Mouse (Mus musculus) forebrain, embryonic 12.5 days (tissue): ENCODE measurements around the gene Dnajb8. TPM values are rescaled to one million over a fixed set of nuclear protein-coding genes. Genes with fewer than 3 reads are reported as not detected.

Source experiments
- ATAC-seq: fragments of 200-750 bp; cut with Nextera tagmentation; 2 replicates; pipeline ENCODE4 v1.8.0; 2017; ENCODE audit warnings: moderate TSS enrichment; ENCODE audit not compliant: low FRiP score
- H3K27ac ChIP-seq: fragments of 300-500 bp; sonication (generic); 2 replicates; pipeline ENCODE4 v1.5.1; 2016; ENCODE audit warnings: mild to moderate bottlenecking
- H3K27me3 ChIP-seq: fragments of 300-500 bp; sonication (generic); 2 replicates; pipeline ENCODE4 v1.6.1; 2016; ENCODE audit warnings: mild to moderate bottlenecking
- H3K36me3 ChIP-seq: fragments of 300-500 bp; sonication (generic); replicated peaks from 2 replicates; pipeline ENCODE4 v1.6.1; 2016; ENCODE audit warnings: mild to moderate bottlenecking
- H3K4me1 ChIP-seq: fragments of 300-500 bp; sonication (generic); 2 replicates; pipeline ENCODE4 v1.6.1; 2016
- H3K4me2 ChIP-seq: fragments of 300-500 bp; sonication (generic); 2 replicates; pipeline ENCODE4 v1.6.1; 2016; ENCODE audit warnings: mild to moderate bottlenecking, moderate library complexity
- H3K4me3 ChIP-seq: fragments of 300-500 bp; sonication (generic); replicated peaks from 2 replicates; pipeline ENCODE4 v1.5.1; 2016; ENCODE audit warnings: mild to moderate bottlenecking
- H3K9ac ChIP-seq: fragments of 300-500 bp; sonication (generic); 2 replicates; pipeline ENCODE4 v1.6.1; 2016; ENCODE audit warnings: mild to moderate bottlenecking
- H3K9me3 ChIP-seq: fragments of 300-500 bp; sonication (generic); 2 replicates; pipeline ENCODE4 v1.6.1; 2016
- WGBS: fragments of 180-500 bp; shearing (Covaris S2); methylation state at CpG from one replicate; pipeline ENCODE4 v1.1.7; 2016; 5-methylcytosine and 5-hydroxymethylcytosine counted together
- polyA plus RNA-seq: library from polyadenylated mRNA; unstranded; fragments of >200 nt; fragmentation: Nextera tagmentation; extraction: Ambion mirVana; gene quantifications from 2 replicates; pipeline ENCODE4 v1.2.1, GENCODE M21; 2016

Gene Dnajb8
- polyA plus RNA-seq, 1 experiment from 2014 or later: not detected

- Histone ChIP-seq H3K27me3 (peaks cover 21% of the 10 kb centered on the region), H3K4me2 (no peak overlapping the region), H3K9ac (no peak overlapping the region), H3K27ac (no peak overlapping the region), H3K4me3 (no peak overlapping the region), H3K4me1 (peaks cover 2% of the 10 kb centered on the region; the same call in 1 of the 2 replicates), H3K9me3 (no peaks in the 10 kb centered on the region), H3K36me3 (no peaks in the 10 kb centered on the region)
- 40% methylated on average over 6 of the region's 6 CpGs for WGBS
- no peak for ATAC-seq
These were observed 6.3 kb upstream of the Dnajb8 start for GRCm38 (mm10) chr6:88215797-88216196.

DNA sequence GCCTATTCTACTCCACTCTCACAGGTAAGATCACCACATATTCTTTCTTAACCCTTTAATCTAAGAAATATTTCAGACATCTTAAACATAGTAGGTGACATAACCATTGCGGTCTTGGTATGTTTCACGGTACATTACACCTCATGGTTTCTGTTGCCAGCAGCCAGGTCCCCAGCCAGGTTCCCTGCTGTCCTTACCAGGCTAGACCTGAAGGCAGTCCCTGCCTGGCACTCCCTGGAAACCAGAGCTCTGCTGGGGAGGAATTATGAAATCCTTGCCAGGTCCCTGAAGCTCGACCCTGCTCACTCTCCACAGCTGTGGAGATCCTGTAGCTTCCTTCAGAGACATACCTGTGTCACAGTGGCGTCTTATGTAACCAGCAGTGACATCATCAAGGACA, 5.9 kb upstream of the Dnajb8 start:
- no peak overlapping the region for H3K4me2 ChIP-seq
- no peak overlapping the region for H3K4me3 ChIP-seq
- no peak for ATAC-seq
- H3K9me3 ChIP-seq: no peaks in the 10 kb centered on the region
- H3K36me3 ChIP-seq: no peaks in the 10 kb centered on the region
- H3K27ac ChIP-seq: no peak overlapping the region
- H3K27me3 ChIP-seq: peaks cover 25% of the 10 kb centered on the region
- H3K9ac ChIP-seq: no peak overlapping the region
- 85% methylated on average over 4 of the region's 4 CpGs for WGBS
- peaks cover 2% of the 10 kb centered on the region; the same call in 1 of the 2 replicates for H3K4me1 ChIP-seq

DNA sequence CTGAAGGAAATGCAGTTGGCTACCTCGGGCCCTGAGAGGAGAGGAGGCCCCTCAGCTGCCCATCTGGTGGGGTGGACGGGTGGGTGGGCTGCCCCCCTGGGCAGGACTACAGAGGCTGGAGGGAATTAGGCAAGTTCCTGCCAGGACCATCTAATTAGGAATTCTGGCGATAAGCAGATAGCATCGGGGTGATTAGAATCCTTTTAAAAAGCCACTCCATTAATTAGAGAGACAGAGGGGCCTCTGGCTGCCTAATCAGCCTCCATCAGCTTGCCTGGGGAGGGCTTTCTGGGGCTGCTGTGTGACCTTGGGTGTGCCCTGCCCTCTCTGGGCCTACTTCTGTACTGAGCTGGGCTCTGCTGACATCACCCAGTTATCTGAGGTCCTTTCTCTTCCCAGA, 3.0 kb upstream of the Dnajb8 start:
- Histone ChIP-seq H3K9ac (no peak overlapping the region), H3K4me1 (peaks cover 2% of the 10 kb centered on the region; the same call in 1 of the 2 replicates), H3K4me3 (no peak overlapping the region), H3K36me3 (no peaks in the 10 kb centered on the region), H3K9me3 (no peaks in the 10 kb centered on the region), H3K4me2 (no peak overlapping the region), H3K27me3 (peaks cover 27% of the 10 kb centered on the region), H3K27ac (no peak overlapping the region)
- WGBS: 5% methylated on average over 4 of the region's 4 CpGs
- no peak for ATAC-seq

DNA sequence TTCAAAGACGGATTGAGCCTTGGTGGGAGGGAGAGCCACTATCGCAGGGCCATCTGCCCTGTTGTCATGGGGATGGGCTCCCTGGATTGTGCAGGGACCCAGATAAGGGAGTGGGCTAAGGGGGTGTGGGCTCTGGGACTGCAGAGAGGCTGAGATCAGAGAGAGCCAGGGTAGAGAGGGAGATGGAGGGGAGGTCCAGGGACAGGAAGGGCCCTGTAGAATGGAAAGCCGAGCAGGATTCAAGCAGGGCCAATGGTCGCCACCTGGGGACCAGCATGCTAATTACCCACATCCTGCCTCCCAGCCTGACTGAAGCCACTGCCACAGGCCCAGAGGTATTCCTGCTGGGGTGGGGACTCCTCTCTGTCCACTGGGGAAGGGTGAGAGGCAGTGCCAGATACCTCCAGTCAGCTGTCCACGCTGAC, 4.5 kb downstream of the Dnajb8 start:
- Histone ChIP-seq H3K9ac (no peak overlapping the region), H3K36me3 (no peaks in the 10 kb centered on the region), H3K9me3 (no peaks in the 10 kb centered on the region), H3K4me1 (peaks cover 16% of the 10 kb centered on the region; the same call in 1 of the 2 replicates), H3K4me3 (no peak overlapping the region), H3K4me2 (no peak overlapping the region), H3K27me3 (peaks cover 30% of the 10 kb centered on the region), H3K27ac (no peak overlapping the region)
- 11% methylated on average over 5 of the region's 5 CpGs for WGBS
- peak; percentile 59; the same call in 1 of the 2 replicates for ATAC-seq

- Histone ChIP-seq H3K4me1 (peaks cover 18% of the 10 kb centered on the region; the same call in 1 of the 2 replicates), H3K27ac (no peak overlapping the region), H3K4me2 (no peak overlapping the region), H3K9ac (no peak overlapping the region), H3K27me3 (peaks cover 39% of the 10 kb centered on the region), H3K9me3 (no peaks in the 10 kb centered on the region), H3K4me3 (no peak overlapping the region), H3K36me3 (no peaks in the 10 kb centered on the region)
- WGBS: 65% methylated on average over 7 of the region's 7 CpGs
- no peak for ATAC-seq
These were observed 5.5 kb downstream of the Dnajb8 start for GRCm38 (mm10) chr6:88227537-88227936.

DNA sequence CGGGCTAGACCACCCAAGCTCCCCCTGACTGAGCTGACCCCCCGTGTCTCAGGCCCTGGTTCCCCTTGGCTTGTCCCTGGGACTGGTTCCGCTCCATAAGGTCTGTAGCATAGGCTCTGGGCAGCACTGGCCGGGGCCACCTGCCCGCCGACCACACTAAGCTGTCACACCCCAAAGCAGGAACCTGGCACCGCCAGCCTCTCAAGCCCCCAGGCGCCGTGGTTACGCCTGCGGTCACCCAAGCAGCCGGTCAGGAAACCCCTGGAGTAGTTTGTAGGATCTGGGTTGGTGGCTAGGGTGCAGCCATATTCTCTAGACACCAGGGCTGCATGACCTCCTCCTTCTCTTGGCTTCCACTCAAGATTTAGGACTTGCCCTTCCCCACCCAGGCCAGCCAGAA, 7.2 kb downstream of the Dnajb8 start:
- H3K27ac ChIP-seq: no peak overlapping the region

DNA sequence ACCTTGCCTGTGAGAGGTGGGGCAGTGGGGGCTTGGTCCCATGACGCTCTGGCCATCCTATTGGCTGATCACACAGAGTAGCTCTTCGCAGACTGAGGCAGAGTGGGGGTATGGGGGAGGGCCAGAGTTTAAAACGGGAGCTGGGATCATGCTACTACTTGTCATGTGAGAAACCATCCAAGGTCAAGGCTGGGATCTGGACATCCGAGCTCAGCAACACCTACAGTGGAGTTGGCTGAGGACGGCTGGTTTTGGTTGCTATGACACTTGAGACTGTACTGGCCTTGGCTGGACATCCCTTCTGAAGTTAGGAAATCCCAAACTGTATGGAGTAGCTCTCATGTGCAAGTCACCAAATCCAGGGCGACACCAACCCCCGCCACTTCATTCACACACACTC, 9.8 kb downstream of the Dnajb8 start:
- no peaks in the 10 kb centered on the region for H3K36me3 ChIP-seq
- H3K27me3 ChIP-seq: peaks cover 69% of the 10 kb centered on the region
- H3K4me1 ChIP-seq: peaks cover 28% of the 10 kb centered on the region
- H3K9ac ChIP-seq: no peak overlapping the region
- H3K4me2 ChIP-seq: no peak overlapping the region
- H3K9me3 ChIP-seq: no peaks in the 10 kb centered on the region
- ATAC-seq: no peak
- H3K27ac ChIP-seq: no peak overlapping the region
- WGBS: 80% methylated on average over 7 of the region's 7 CpGs
- no peak overlapping the region for H3K4me3 ChIP-seq

More for the DNA sequence above, 7.2 kb downstream of the Dnajb8 start:
- no peak for ATAC-seq
- no peak overlapping the region for H3K4me2 ChIP-seq
- no peaks in the 10 kb centered on the region for H3K9me3 ChIP-seq
- no peaks in the 10 kb centered on the region for H3K36me3 ChIP-seq
- H3K9ac ChIP-seq: no peak overlapping the region
- 86% methylated on average over 12 of the region's 12 CpGs for WGBS
- peaks cover 54% of the 10 kb centered on the region for H3K27me3 ChIP-seq
- peaks cover 18% of the 10 kb centered on the region; the same call in 1 of the 2 replicates for H3K4me1 ChIP-seq
- H3K4me3 ChIP-seq: no peak overlapping the region

DNA sequence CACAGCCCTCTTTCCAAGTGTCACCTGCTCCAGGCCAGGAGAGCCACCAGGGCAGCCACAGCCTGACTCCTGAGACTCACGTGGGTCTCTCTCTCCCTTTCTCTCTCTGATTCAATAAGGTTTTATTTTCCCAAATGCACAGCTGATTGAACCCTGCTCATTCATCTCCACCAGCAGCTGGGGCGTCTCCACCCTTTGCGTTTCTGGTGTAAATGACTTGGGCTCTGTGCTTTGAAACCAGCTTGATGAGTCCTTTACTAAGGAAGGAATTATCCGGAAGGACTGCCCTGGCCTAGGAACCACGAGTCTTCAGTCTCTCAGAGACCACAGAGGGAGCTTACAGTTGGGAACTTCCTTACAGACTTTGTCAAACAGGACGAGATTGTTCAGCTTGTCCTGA, 10.2 kb downstream of the Dnajb8 start:
- 57% methylated on average over 6 of the region's 6 CpGs for WGBS

DNA sequence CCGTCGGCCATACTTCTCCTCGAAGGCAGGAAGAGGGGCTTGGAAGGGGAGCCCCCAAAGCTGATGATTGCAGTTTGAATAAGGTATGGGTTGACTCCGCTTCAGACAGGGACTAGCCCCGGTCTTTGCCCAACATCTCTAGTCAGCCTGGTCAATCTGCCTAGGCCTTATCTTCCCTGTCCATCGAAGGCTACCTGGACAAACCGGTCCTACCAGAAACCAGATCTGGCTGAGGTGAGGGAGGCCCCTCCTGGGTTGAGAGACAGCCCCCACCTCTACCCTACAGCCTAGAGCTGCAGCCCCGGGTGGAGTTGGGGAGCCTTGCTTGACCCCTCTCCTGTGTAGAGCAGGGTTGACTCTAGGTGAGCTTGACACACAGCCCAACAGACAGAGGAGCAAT, 11.9 kb downstream of the Dnajb8 start:
- Histone ChIP-seq H3K9me3 (no peaks in the 10 kb centered on the region), H3K27ac (no peak overlapping the region), H3K36me3 (no peaks in the 10 kb centered on the region), H3K9ac (no peak overlapping the region), H3K4me2 (no peak overlapping the region), H3K27me3 (peaks cover 79% of the 10 kb centered on the region), H3K4me3 (no peak overlapping the region), H3K4me1 (peaks cover 23% of the 10 kb centered on the region)
- no peak for ATAC-seq
- WGBS: 78% methylated on average over 8 of the region's 8 CpGs

More for the DNA sequence above, 10.2 kb downstream of the Dnajb8 start:
- H3K9ac ChIP-seq: no peak overlapping the region
- ATAC-seq: no peak
- H3K4me1 ChIP-seq: peaks cover 29% of the 10 kb centered on the region
- no peaks in the 10 kb centered on the region for H3K36me3 ChIP-seq
- no peaks in the 10 kb centered on the region for H3K9me3 ChIP-seq
- H3K4me2 ChIP-seq: no peak overlapping the region
- peaks cover 73% of the 10 kb centered on the region for H3K27me3 ChIP-seq
- H3K27ac ChIP-seq: no peak overlapping the region
- H3K4me3 ChIP-seq: no peak overlapping the region

DNA sequence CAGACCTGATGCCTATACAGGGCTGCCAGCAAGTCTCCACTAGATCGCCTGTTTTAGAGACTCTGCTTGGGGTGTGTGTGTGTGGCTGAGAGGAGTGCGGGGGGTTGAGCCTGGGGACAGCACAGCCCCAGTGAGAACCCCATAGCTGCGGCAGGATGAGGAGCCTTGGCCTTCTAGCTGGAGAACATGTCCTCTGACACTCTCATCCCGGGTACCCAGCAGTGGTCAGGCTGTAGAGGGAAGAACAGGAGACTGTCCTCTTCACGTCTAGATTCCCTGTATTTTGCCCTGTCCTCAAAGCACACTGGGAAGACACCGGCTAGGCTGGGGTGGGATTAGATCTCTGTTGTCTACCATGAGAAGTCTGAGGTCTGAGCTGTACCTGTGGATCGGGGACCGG, 13.4 kb downstream of the Dnajb8 start:
- 18% methylated on average over 8 of the region's 8 CpGs for WGBS
- Histone ChIP-seq H3K36me3 (no peaks in the 10 kb centered on the region), H3K4me2 (peak overlapping the region; percentile 55), H3K4me3 (no peak overlapping the region; the same call in 1 of the 2 replicates), H3K4me1 (peaks cover 23% of the 10 kb centered on the region), H3K27me3 (peaks cover 88% of the 10 kb centered on the region), H3K9me3 (no peaks in the 10 kb centered on the region), H3K9ac (0 out of 2 replicates have a peak overlapping the region, but pooled peaks have one; percentile 18), H3K27ac (0 out of 2 replicates have a peak overlapping the region, but pooled peaks have one; percentile 13)
- peak; percentile 18; the same call in 1 of the 2 replicates for ATAC-seq

DNA sequence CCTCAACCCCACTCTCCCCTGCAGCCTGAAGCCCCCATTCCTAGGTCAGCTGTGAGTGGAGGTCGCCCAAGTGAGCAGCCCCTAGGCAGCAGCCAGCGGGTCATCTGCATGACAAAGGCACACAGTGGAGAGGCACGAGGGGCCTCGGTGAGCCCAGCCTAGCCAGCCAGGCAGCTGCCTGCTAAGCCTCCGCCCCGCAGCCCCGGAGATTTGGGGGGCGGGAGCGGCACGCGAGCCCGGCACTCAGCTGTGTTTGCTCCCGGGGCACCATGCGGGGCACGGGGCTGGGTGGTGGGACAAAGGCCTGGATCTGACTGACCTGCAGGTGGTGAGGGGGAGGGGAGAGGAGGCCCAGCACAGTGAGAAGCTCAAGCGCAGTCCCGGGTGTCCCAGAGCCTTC, 13.9 kb downstream of the Dnajb8 start:
- Histone ChIP-seq H3K4me3 (peak overlapping the region; percentile 22), H3K36me3 (no peaks in the 10 kb centered on the region), H3K4me1 (peaks cover 24% of the 10 kb centered on the region), H3K27me3 (peaks cover 92% of the 10 kb centered on the region), H3K27ac (peak overlapping the region; percentile 13; the same call in 1 of the 2 replicates), H3K9me3 (no peaks in the 10 kb centered on the region), H3K9ac (0 out of 2 replicates have a peak overlapping the region, but pooled peaks have one; percentile 18), H3K4me2 (peak overlapping the region; percentile 55)
- peak; percentile 87 for ATAC-seq
- 2% methylated on average over 17 of the region's 17 CpGs for WGBS

DNA sequence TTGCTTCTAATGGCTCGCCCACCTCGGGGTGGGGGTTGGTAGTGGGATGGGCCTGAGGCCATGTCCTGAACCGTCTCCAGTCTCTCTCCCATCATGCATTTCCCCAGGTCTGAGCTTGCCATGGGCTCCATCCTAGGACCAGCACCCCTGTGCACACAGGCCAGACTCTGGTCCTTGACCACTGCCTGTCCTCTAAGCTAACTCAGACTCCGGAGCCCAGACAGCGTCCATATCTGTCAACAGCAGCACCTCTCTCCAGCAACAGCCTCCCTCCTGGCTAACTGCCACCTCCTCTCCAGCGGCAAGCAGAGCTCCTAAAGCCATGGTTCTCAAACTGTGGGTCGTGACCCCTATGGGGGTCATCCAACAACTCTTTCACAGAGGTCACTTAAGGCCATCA, 14.4 kb downstream of the Dnajb8 start:
- peak; percentile 15; the same call in 1 of the 2 replicates for ATAC-seq
- peak overlapping the region; percentile 22; the same call in 1 of the 2 replicates for H3K4me3 ChIP-seq
- WGBS: 12% methylated on average over 7 of the region's 7 CpGs
- H3K4me2 ChIP-seq: peak overlapping the region; percentile 55; the same call in 1 of the 2 replicates
- peaks cover 27% of the 10 kb centered on the region for H3K4me1 ChIP-seq
- H3K27ac ChIP-seq: 0 out of 2 replicates have a peak overlapping the region, but pooled peaks have one; percentile 6
- peaks cover 91% of the 10 kb centered on the region for H3K27me3 ChIP-seq
- 0 out of 2 replicates have a peak overlapping the region, but pooled peaks have one; percentile 18 for H3K9ac ChIP-seq
- no peaks in the 10 kb centered on the region for H3K36me3 ChIP-seq
- H3K9me3 ChIP-seq: no peaks in the 10 kb centered on the region

GRCm38 (mm10) chr6:88242604-88243003, 20.5 kb downstream of the Dnajb8 start:
- Histone ChIP-seq H3K27ac (no peak overlapping the region), H3K27me3 (peaks cover 61% of the 10 kb centered on the region), H3K4me3 (no peak overlapping the region), H3K9me3 (no peaks in the 10 kb centered on the region), H3K4me1 (peaks cover 5% of the 10 kb centered on the region; the same call in 1 of the 2 replicates), H3K36me3 (no peaks in the 10 kb centered on the region), H3K4me2 (peak overlapping the region; percentile 15; the same call in 1 of the 2 replicates), H3K9ac (no peak overlapping the region)
- peak; percentile 82; the same call in 1 of the 2 replicates for ATAC-seq
- WGBS: 2% methylated on average over 15 of the region's 15 CpGs
